Mouse (Mus musculus) liver, embryonic 15.5 days (tissue): ENCODE results near the gene Gm7694. TPM values are rescaled to one million over a fixed set of nuclear protein-coding genes. Genes with fewer than 3 reads are reported as not detected.

Source experiments
- ATAC-seq: fragments of 200-750 bp; cut with Nextera tagmentation; 2 replicates; pipeline ENCODE4 v1.8.0; 2017; ENCODE audit warnings: moderate number of reproducible peaks, mild to moderate bottlenecking, moderate library complexity; ENCODE audit not compliant: insufficient read depth
- H3K27ac ChIP-seq: fragments of 300-500 bp; sonication (generic); replicated peaks from 2 replicates; pipeline ENCODE4 v1.5.1; 2015; ENCODE audit warnings: mild to moderate bottlenecking, inconsistent platforms
- H3K27me3 ChIP-seq: fragments of 300-500 bp; sonication (generic); 2 replicates; pipeline ENCODE4 v1.6.1; 2015; ENCODE audit warnings: mild to moderate bottlenecking, inconsistent platforms
- H3K36me3 ChIP-seq: fragments of 300-500 bp; sonication (generic); replicated peaks from 2 replicates; pipeline ENCODE4 v1.6.1; 2015; ENCODE audit warnings: moderate library complexity, mild to moderate bottlenecking, inconsistent platforms
- H3K4me1 ChIP-seq: fragments of 300-500 bp; sonication (generic); replicated peaks from 2 replicates; pipeline ENCODE4 v1.6.1; 2015; ENCODE audit warnings: inconsistent platforms
- H3K4me2 ChIP-seq: fragments of 300-500 bp; sonication (generic); 2 replicates; pipeline ENCODE4 v1.6.1; 2015; ENCODE audit warnings: moderate library complexity, mild to moderate bottlenecking, inconsistent platforms
- H3K4me3 ChIP-seq: fragments of 300-500 bp; sonication (generic); replicated peaks from 2 replicates; pipeline ENCODE4 v1.5.1; 2015; ENCODE audit warnings: mild to moderate bottlenecking, inconsistent platforms
- H3K9ac ChIP-seq: fragments of 300-500 bp; sonication (generic); 2 replicates; pipeline ENCODE4 v1.6.1; 2015; ENCODE audit warnings: moderate library complexity, mild to moderate bottlenecking, inconsistent platforms
- H3K9me3 ChIP-seq: fragments of 300-500 bp; sonication (generic); replicated peaks from 2 replicates; pipeline ENCODE4 v1.6.1; 2016; ENCODE audit warnings: inconsistent platforms
- WGBS: fragments of 180-500 bp; shearing (Covaris S2); methylation state at CpG from one replicate; pipeline ENCODE4 v1.1.7; 2015; ENCODE audit warnings: mixed read lengths; ENCODE audit not compliant: insufficient replicate concordance; 5-methylcytosine and 5-hydroxymethylcytosine counted together
- polyA plus RNA-seq: library from polyadenylated mRNA; unstranded; fragments of >200 nt; fragmentation: Nextera tagmentation; extraction: Ambion mirVana; gene quantifications from 2 replicates; pipeline ENCODE4 v1.2.1, GENCODE M21; 2015

Gene Gm7694
- 1.6 and 2.0 TPM in 2 replicates for polyA plus RNA-seq

DNA sequence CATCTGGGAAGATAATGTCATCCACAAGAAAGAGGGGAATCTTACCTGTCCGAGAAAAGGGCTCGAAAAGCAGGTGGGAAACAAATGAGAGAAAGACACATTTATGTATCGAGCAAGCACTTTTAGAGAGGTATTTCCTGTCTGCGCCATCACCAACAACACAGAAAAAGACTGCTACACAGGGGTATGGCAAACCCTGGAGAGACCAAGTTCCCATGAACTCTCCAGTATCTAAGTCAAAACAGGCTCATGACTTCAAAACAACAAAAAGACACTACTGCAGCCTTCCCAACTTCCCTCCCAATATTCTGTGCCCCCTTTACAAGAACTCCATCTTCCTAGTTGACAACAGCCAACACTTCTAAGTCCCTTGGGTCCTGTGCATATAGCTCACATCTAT, at the start of gene Gm7694:
Gm7694 (minus strand) TSS at position 101 of the 400 bp plus-strand sequence.
- WGBS, result 69% methylated on average over 4 of the region's 4 CpGs
- Histone ChIP-seq H3K4me2 (no peak within 1 kb of the TSS), H3K4me3 (no peak within 1 kb of the TSS), H3K27me3 (no peaks in the 10 kb centered on the region), H3K9me3 (no peaks in the 10 kb centered on the region), H3K9ac (no peak within 1 kb of the TSS), H3K4me1 (no peaks in the 10 kb centered on the region), H3K36me3 (no peaks in the 10 kb centered on the region), H3K27ac (no peak within 1 kb of the TSS)
- no peak for ATAC-seq

DNA sequence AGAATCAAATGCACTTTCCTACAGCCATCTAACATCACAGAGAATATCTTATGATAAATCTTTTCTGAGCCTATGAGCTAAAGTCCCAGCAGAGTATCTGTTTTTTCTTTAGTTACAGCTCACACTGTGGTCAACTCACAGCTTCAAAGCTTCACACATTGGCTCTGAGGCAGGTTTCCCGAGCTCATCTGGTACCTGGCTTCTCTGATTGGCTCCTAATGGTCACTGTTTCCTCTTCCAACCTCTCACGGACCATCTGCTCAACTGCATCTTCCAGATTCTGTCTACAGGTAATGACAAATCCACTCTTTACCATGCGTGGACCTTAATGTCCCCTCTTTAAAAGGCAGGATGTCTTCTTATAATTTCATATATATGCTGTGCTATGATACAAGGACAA, 47.2 kb upstream of the Gm7694 start:
- 33% methylated on average over 3 of the region's 3 CpGs for WGBS
- Histone ChIP-seq H3K36me3 (no peaks in the 10 kb centered on the region), H3K27me3 (no peaks in the 10 kb centered on the region), H3K27ac (no peak overlapping the region), H3K9ac (no peak overlapping the region), H3K4me3 (no peak overlapping the region), H3K4me1 (no peaks in the 10 kb centered on the region), H3K9me3 (no peaks in the 10 kb centered on the region), H3K4me2 (no peak overlapping the region)
- ATAC-seq, result no peak

DNA sequence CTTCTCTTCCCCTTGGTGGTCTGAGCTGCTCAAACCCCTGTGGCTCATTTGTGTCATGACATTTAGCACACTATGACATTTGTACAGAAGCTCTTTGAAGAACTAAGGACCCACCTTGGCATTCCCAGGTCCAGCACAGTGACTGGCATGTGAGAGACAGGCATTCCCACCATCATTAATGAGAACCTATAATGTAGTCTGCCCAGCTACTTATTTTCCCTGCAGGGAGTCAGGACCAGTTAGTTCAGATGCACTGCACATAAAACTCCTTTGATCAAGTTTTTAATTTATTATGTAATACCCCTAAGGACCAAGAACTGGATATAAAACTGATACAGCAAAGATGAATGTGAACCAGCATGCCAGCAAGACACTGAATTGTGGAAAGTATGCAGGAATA, 44.9 kb upstream of the Gm7694 start:
- Histone ChIP-seq H3K27me3 (no peaks in the 10 kb centered on the region), H3K9me3 (no peaks in the 10 kb centered on the region), H3K4me1 (no peaks in the 10 kb centered on the region), H3K9ac (no peak overlapping the region), H3K36me3 (no peaks in the 10 kb centered on the region), H3K27ac (no peak overlapping the region), H3K4me2 (no peak overlapping the region), H3K4me3 (no peak overlapping the region)
- ATAC-seq, result no peak

DNA sequence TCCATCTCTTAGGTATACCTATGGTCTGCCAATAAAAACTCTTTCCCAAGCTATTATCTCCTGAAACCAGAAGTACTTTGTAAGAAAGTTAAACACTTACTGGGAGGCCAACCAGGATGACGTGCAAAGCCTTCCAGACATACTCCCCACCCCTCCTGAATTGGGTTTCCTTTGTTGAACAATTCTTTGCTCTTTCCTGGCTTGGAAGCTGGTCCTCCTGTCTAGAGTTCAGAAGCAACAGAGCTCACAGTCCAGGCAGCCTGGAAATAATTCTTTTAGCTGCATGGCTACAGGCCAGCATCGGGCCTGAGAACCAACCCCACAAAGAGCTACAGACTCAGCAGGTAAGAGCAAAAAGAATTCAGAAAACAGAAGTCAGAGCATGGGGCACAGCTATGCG, 40.1 kb upstream of the Gm7694 start:
- Histone ChIP-seq H3K4me1 (no peaks in the 10 kb centered on the region), H3K36me3 (no peaks in the 10 kb centered on the region), H3K9ac (no peak overlapping the region), H3K4me3 (no peak overlapping the region), H3K9me3 (no peaks in the 10 kb centered on the region), H3K27ac (no peak overlapping the region), H3K4me2 (no peak overlapping the region), H3K27me3 (no peaks in the 10 kb centered on the region)
- WGBS, result 58% methylated on average over 3 of the region's 3 CpGs
- ATAC-seq, result no peak

DNA sequence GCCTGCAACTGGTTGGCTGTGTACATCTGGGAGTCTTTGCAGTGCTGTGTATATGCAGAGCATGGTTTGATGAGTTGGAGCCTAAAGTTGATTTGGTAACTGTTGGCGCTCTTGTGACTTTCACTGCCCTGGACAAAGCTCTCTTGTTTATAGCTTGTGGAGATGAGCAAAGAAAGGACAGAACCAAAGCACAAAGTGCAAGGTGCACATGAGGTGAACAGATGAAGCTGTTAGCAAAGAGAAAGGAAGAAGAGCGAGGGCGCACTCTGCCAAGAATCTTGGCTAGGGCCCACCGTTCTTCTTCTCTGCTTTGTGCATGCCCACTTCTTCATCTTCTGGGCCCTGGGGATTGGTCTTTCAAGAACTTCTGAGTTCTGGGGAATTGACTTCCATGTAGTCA, 37.8 kb upstream of the Gm7694 start:
- Histone ChIP-seq H3K27ac (no peak overlapping the region), H3K27me3 (no peaks in the 10 kb centered on the region), H3K4me3 (no peak overlapping the region), H3K4me2 (no peak overlapping the region), H3K4me1 (no peaks in the 10 kb centered on the region), H3K9me3 (no peaks in the 10 kb centered on the region), H3K36me3 (no peaks in the 10 kb centered on the region), H3K9ac (no peak overlapping the region)
- no peak for ATAC-seq
- 86% methylated on average over 4 of the region's 4 CpGs for WGBS

DNA sequence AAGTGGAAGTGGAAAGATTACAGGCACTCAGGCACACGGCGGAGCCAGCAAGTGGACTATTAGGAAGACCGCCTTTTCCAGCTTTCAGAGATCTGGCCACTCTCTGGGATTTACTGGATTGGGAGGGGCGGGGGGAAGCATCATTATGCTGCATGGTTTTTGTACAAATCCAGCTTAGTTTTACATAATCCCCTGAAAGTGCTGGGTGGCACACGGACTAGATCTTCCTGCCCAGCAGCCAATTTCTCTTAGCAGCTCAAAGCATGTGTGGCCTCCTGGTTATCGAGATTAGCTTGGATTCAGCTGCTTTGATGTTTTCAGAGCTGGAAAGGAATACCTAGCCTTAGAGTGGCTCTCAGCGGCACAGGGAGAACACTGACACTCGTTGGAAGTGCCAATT, 36.9 kb upstream of the Gm7694 start:
- Histone ChIP-seq H3K4me3 (no peak overlapping the region), H3K36me3 (no peaks in the 10 kb centered on the region), H3K4me2 (no peak overlapping the region), H3K9me3 (no peaks in the 10 kb centered on the region), H3K27ac (no peak overlapping the region), H3K4me1 (no peaks in the 10 kb centered on the region), H3K9ac (no peak overlapping the region), H3K27me3 (no peaks in the 10 kb centered on the region)
- ATAC-seq, result no peak
- 70% methylated on average over 8 of the region's 8 CpGs for WGBS

DNA sequence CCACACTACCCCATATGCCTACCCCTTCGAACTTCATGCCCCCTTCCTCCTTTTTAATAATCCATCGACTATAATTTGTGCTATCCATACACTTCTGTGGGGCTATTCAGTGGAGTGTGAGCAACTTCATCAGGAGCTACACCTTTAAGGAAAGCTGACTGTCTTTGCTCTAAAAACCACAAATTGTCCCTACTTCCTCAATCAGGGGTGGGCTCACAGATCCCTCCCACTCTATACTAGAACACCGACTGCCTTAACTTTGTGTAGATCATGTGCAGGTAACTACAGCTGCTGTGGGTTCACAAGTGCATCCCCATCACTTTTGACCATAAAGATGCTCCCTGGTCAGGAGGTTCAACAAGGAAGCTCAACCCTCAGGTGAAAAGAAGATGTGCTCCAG, 33.8 kb upstream of the Gm7694 start:
- Histone ChIP-seq H3K27ac (no peak overlapping the region), H3K4me2 (no peak overlapping the region), H3K27me3 (no peaks in the 10 kb centered on the region), H3K36me3 (no peaks in the 10 kb centered on the region), H3K9me3 (no peaks in the 10 kb centered on the region), H3K4me3 (no peak overlapping the region), H3K4me1 (no peaks in the 10 kb centered on the region), H3K9ac (no peak overlapping the region)
- no peak for ATAC-seq
- 46% methylated on average over 3 of the region's 3 CpGs for WGBS

DNA sequence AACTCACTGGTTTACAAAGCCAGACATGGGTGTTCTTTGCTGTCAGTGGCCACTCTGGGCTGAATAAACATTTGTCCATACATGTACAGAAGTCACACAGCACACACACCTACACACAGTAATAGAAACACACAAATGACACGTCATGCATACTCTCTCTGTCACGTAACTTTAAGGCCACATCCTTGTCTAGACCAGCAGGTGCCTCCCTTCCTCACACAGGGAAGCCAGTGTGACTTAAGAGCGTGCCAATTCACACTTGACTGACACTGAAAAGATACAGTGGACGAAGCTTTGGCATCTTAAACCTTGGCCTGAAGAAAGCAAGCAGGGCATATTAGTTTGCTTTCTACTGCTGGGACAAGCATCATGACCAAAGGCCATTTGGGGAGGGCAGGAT, 26.6 kb upstream of the Gm7694 start:
- Histone ChIP-seq H3K9ac (no peak overlapping the region), H3K27me3 (no peaks in the 10 kb centered on the region), H3K4me3 (no peak overlapping the region), H3K27ac (no peak overlapping the region), H3K9me3 (no peaks in the 10 kb centered on the region), H3K4me2 (no peak overlapping the region), H3K4me1 (no peaks in the 10 kb centered on the region), H3K36me3 (no peaks in the 10 kb centered on the region)
- ATAC-seq, result no peak
- 58% methylated on average over 4 of the region's 4 CpGs for WGBS

DNA sequence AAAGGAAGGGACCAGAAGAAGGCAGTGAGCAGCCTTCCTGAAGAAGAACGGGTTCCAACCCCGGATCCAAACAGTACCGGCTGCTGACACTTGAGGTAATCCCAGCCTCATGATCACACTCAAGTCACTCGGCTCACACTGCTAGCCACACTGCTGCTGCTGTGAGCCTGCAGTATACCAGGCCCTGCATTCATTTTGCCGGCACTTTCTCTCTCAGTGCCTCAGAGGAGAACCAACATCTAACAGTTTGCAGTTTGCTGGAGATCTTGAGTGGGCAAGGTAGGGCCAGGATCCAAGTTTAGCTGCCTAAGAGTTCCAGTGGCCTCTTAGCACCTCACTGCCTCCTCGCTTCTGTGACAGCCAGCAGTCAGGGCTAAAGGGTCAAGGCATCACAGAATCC, 25.8 kb upstream of the Gm7694 start:
- no peaks in the 10 kb centered on the region for H3K9me3 ChIP-seq
- H3K4me2 ChIP-seq, result no peak overlapping the region
- no peak for ATAC-seq
- no peak overlapping the region for H3K4me3 ChIP-seq
- no peaks in the 10 kb centered on the region for H3K27me3 ChIP-seq
- no peak overlapping the region for H3K9ac ChIP-seq
- no peaks in the 10 kb centered on the region for H3K36me3 ChIP-seq
- no peaks in the 10 kb centered on the region for H3K4me1 ChIP-seq
- H3K27ac ChIP-seq, result no peak overlapping the region
- WGBS, result 55% methylated on average over 6 of the region's 6 CpGs

DNA sequence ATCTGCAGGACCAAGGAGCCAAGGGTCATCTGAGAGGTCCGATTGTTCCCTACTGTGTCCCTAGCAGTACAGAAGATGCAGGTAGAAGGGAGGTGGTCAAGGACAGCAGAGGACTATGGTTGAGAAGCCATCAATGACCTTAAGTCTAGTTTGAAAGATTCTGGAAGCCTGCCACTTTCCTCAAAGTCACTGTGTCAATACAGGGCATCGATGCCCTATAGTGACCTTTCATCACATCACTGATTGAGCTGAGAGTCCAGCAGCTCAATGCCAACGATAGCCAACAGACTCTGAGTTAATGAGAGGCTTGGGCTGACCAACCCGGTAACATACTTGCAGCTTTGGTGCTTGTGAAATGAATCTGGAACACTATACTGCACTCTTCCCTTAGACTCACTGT, 19.1 kb upstream of the Gm7694 start:
- Histone ChIP-seq H3K9me3 (no peaks in the 10 kb centered on the region), H3K4me1 (no peaks in the 10 kb centered on the region), H3K4me3 (no peak overlapping the region), H3K9ac (no peak overlapping the region), H3K27ac (no peak overlapping the region), H3K27me3 (no peaks in the 10 kb centered on the region), H3K36me3 (no peaks in the 10 kb centered on the region), H3K4me2 (no peak overlapping the region)
- 66% methylated on average over 4 of the region's 4 CpGs for WGBS
- no peak; the same call in 1 of the 2 replicates for ATAC-seq

DNA sequence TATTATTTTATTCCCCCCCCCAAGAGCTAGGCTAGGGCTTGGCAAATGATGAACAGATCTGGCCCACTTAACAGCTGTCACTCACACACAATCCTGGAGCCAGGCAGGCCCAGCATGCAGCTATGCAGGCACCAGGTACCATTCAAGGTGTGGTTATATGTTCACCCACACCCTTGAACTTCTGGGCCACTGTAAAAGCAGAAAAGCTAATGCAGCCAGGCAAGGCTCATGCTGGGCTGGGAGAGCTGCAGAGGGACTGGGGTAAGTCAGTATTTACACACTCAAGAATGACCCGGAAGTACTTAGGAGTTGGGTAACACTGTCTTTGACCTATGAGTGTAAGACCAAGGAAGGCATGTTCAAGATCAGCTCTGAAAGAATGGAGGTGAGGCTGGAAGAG, 18.2 kb upstream of the Gm7694 start:
- Histone ChIP-seq H3K9me3 (no peaks in the 10 kb centered on the region), H3K27ac (no peak overlapping the region), H3K4me2 (no peak overlapping the region), H3K27me3 (no peaks in the 10 kb centered on the region), H3K9ac (no peak overlapping the region), H3K36me3 (no peaks in the 10 kb centered on the region), H3K4me3 (no peak overlapping the region), H3K4me1 (no peaks in the 10 kb centered on the region)
- 70% methylated on average over 1 of the region's 1 CpGs for WGBS
- no peak for ATAC-seq

DNA sequence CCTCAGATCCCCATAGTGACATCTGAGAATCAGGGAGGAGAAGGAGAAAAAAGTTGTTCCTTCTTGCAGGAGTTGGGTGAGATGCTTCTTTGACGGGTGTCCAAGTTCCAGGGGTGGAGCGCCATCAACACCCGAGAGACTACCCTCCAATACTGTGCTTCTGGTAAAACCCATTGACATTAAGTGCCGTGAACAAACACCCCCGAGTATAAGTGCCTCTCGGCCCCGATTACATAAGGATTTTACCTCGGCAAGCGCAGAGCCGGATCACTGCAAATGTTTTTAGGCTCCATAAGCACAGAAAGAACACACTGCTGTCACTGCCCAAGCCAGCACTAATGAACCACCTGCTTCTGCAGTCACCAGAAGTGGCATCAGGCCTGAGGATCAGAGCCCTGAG, 16.9 kb upstream of the Gm7694 start:
- Histone ChIP-seq H3K4me3 (no peak overlapping the region), H3K9ac (no peak overlapping the region), H3K4me1 (no peaks in the 10 kb centered on the region), H3K36me3 (peaks cover 5% of the 10 kb centered on the region; the same call in 1 of the 2 replicates), H3K27me3 (no peaks in the 10 kb centered on the region), H3K27ac (no peak overlapping the region), H3K4me2 (no peak overlapping the region), H3K9me3 (no peaks in the 10 kb centered on the region)
- WGBS, result 78% methylated on average over 10 of the region's 10 CpGs
- no peak for ATAC-seq
